Mouse (Mus musculus): ENCODE results near the gene Msrb2.

Gene Msrb2

DNA sequence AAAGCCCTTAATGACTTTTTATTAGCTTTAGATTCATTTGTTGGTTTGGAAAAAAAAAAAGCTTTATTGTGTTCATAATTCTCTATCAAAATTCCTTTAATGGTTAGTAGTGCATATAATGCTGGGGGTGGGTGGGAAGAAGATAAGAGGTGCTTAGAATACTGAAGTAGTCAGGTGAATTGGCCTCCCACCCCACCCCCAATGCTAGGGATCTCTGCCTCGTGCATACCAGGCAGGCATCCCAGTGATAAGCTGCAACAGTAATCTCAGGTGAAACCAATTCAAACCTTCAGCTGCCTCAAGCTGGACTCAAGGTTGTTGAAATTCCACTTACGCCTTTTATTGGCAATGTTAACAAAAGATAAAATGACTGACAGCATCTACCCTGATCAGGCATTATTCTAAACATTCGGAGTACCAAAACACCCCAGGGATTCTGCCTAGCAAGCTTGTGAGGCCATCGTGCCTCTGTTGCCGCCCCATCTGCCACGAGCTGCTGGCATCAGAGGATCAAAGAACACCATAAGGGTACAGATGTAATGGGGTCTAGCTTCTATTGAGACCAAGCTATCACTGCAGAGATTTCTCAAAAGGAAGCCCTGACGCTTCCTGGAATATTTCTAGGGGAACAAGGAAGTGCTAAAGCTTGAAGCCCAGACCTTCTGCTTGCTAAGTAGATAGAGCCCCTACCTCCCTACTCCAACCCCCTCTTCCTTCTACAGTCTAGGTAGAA, 19.3 kb downstream of the Msrb2 start:
- DNase-seq, result no peak

DNA sequence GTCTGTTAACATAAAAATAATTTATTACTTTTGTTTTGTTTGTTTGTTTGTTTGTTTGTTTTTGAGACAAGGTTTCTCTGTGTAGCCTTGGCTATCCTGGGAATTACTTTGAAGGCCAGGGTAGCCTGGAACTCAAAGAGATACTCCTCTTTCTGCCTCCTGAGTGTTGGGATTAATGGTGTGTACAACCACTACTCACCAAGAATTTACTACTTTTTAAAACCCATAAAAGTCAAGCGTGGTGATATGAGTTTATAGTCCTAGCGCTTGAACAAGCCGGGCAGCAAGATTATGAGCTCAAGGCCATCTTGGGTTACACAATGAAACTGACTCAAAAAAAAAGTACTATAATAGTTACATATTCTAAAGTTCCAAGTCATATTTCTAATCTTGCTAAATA, 20.4 kb downstream of the Msrb2 start:
- DNase-seq, result no peak

DNA sequence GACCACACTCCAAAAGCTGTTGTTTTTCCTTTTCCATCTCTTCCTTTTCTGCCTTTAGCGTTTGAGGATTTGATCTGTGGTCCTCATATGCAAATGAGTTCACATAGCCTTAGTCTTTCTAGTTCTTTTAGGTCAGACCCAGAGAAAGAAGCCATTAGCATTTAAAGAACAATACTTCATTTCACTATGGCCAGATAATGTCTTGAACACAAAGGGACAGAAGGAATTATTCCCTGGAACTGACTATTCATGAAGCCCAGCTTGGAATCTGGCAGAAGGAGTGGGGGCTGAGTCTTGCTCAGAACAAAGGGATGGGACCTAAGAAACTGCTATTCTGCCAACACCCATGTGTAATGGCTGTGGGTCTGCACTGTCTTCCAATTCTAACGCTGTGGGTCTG, 21.6 kb downstream of the Msrb2 start:
- DNase-seq, result no peak

DNA sequence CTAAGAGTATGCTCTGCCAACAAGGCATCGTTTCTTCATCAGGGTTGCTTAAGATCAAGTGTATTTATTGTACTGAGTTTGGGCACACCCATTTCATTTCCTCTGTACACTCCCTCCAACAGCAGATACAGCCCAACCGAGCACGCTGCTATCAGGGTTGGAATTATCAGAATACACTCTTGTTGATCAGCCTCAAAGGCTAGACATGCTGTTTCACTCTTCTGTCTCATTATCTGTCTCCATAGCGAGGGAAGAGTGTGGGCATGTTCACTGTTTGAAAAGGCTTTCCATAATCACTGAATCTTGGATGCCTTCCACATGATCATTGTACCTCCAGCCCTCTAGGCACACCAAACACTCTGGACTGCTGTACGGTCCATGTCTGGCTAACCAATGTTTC, 34.2 kb downstream of the Msrb2 start:
- DNase-seq, result no peak

DNA sequence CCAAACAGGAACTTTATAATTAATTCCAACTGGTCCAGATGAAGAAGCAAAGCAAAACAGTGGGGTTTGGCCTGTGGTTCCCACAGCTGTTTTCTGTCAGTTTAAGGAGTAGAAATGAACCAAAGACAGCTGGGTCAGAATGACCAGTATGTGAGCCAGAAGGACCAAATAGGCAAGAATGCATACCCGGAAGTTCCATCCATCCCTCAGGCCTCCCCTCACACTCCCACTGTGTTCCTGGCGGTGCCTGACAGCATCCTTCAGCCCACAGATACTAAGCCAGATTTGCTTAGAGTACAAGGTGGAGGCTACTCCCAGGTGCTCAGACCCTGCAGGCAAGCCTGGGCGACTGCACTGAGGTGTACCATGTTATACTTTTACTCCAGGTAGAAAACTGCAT, 35.3 kb downstream of the Msrb2 start:
- no peak for DNase-seq

DNA sequence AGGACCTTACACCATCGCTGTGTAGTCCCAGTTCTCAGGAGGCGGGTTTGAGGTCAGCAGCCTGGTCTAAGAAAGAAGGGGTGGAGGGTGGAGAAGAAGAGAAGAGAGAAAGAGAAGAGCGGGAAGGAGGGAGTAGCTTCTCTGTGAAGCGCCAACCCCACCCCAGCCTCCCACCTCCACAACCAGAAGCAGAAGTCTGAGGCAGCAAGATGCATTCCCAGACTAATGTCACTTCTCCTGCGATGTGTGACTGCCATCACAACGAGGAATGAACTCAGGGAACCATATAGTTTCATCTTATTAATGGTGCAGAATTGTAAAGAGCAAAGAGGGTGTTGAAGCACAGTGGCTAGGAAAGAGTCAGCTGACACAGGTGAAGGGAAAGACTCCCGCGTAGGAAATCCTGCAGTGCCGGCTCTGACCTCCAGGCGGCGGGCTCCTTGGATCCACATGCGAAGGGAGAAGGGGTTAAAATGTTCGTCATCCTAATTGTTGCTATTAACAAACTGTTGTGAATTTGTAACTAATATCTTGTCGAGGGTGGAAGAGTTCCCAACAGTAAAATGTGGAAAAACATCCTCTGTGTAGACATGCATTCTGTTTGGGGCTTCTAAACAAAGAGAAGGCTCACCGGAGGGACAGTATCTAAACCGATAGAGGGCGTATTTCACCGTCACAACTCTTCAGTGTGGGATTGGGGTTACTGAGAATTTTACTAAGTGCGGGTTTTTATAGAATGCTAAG, 43.2 kb downstream of the Msrb2 start:
- DNase-seq, result peak; percentile 72

DNA sequence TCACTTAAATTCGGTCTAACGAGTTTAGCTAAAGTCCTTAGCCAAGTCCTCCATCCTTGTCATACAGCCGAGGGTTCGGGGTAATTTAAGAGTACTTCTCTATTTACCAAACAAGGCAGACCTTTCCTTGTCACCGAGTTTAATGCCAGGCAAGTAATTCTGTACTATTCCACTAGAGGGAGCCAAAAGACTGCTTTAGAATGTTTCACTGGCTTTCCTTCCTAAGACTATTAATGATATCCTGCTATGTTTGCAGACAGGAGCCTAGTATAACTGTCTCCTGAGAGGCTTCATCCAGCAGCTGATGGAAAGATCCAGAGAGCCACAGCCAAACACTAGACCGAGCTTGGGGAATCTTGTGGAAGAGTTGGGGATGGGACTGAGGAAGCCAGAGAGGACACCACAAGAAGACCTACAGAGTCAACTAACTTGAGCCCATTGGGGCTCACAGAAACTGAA, 43.9 kb downstream of the Msrb2 start:
- peak; percentile 19 for DNase-seq

DNA sequence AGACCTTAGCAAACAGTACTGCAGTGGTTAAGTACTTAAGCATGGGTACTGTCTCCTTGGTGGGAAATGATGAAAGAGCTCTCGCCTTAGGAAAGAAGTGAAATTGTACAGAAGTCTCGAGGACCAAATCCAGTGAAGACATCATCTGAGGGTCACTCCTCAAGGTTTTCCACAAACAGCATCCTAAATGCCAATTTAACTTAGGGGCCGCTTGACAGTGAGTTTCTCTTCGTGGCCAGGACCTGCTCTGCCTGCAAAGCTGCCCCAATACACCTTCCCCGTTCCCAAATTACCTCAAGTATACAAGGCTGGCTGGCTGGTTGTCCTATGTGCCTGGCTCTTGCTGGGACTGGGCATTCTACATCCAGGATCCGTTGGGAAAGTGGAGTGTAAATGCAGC, 44.8 kb downstream of the Msrb2 start:
- DNase-seq, result no peak

DNA sequence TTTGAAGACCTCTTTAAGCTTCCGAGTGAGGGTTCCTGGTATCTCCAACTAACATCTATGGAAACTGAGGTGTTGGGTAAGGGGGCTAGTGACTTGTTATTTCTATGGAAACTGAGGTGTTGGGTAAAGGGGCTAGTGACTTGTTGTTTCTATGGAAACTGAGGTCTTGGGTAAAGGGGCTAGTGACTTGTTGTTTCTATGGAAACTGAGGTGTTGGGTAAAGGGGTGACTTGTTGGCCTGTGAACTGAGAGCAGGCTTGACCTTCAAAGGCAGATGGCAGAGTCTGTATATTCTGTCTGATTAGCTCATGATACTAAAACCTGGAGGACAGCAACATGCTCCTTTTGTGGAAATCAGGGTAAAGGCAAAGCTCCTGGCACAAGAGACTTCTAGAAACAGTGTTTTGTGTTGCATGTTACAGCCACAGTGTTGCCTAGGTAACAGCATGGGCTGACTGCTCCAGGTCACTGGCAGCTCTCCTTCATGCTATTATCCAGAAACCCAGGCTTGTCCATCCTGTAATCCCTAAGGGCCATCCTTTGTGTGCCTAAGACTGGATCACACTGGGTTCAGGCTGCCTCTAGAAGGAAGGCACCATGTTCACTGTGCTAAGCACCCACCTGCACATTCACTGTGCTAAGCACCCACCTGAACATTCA, 48.6 kb downstream of the Msrb2 start:
- DNase-seq, result no peak

DNA sequence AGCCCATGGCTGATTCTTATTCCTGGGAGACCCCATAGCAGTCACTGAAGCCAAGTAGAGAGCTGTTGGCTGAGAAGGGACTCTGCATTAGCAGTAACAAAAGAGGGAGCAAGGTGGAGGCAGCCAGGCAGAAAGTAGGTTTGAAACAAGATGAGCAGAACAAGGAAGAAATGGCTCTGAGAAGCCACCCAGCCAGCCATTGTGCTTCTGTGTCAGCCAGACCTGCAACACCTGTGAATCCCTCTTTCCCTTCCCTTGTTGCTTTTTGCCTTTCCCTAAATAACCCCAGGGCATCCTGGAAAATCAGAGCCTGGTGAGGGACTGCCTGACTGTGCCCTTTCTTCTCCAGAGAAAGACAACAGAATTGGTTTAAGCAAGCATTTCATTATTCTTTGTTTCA, 51.0 kb downstream of the Msrb2 start:
- no peak for DNase-seq

DNA sequence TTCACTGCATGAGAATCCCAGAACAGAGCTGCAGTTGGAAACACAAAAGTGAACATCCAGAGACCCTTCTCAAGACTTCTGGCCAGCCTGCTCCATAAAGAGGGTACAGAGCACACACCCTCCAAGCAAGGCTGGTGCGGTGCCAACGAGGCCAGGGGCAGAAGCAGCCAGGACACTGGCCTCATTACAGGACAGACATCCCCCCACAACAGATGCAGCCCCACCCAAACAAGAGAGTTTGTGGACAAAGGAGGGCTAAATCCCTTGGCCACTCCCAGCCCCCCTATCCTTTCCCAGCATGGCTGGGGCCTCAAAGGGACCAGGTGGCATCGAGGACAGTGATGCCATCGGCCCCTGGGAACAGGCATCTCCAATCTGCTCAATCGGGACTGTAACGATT, 51.8 kb downstream of the Msrb2 start:
- DNase-seq, result no peak

DNA sequence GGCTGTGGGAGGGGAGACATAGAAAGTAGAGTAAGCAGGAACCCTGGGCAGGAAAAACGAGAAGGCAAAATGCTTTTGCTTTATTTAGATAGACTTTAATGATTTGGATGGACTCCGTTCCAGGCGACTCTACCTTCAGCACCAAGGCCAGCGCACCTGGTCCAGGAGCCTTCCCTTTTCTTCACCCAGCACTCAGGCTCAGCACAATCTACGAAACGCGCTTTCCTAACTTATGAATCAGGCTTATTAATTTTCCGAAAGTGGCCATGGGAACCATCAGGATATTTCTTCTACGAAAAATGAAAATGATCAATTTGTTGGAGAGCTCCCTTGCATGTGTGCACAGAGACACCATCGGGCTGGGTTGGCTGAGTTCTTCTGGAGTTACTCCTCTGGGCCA, 57.8 kb downstream of the Msrb2 start:
- peak; percentile 36 for DNase-seq

DNA sequence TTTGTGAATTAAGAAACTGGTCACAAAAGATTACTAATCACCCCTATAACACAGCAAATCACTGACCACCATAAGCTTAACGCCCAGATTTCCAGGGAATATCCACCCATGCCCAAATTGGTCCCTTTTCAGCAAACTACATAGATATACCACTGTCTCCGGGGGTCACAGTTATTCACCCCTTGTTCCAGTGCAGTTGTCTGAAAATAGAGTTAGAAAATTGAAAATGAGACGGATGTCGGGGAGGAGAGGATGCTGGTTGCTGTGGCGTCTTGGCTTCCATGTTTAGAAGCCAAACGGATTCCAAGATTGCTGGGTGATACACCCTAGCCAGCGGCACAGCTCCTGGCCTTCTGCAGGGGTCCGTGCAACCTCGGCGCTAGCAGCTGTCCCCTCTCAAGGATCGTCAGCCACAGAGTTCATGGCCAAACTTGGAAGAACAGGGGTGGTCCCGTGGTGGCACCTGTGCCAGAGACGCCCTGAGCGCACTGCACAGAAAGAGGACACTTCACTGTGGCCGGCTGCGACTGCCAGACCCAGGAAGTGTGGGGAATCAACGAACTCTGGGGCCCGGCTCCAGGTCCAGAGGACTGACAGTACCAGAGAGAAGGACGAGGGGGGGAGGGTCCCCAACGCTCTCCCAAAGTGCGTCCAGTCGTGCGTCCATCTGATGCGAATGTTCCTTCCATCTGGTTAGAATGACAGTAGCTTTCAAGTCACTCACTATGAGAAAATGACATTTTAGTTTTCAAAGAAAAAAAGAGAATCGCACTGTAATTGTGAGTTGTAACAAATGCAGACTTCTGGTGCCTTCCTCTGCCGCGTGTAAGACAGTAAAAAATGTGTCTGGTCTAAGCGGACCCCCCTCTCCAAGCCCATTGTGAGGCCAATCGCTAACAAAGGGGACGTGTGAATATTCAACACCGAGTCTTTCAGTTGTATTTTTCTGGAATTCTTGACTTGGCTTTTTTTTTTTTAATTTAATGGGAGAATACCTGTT, 58.8 kb downstream of the Msrb2 start:
- no peak for DNase-seq

DNA sequence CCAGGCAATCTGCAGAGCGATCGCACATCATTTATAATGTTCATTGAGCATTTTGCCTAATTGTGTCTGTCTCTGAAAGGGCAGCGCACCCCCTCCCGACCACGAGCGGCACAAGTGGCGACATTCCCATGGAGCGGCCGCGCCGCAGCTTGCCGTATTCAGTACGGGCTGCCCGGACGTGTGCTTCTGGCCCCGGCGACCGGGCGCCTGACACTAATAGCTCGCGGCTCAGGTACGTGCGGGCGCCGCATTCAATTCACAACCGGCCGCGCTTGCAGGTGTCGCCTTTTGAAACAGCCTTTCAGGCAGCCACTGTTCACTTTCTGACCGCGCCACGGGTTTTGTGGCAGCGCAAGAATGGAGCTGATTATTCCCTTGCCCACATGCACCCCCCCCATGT, 59.5 kb downstream of the Msrb2 start:
- no peak for DNase-seq

DNA sequence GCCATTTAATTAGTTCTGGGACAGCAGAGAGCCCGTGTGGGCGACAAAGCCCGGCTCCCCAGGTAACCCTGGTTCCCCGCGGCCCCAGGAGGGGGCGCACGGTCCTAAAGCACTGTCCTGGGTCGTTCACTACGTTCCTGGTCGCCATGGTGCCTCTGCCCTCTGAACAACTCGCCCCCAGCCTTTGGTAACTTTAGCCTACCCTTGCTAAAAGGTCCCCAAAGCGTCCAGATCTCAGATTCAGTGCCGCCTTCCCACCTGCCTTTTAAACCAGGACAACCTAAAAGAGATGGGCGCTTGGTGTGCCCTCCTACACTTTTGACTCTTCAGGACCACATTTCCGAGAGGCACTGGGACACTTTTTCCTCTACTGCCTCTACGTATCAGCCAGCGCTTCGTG, 59.9 kb downstream of the Msrb2 start:
- DNase-seq, result no peak

DNA sequence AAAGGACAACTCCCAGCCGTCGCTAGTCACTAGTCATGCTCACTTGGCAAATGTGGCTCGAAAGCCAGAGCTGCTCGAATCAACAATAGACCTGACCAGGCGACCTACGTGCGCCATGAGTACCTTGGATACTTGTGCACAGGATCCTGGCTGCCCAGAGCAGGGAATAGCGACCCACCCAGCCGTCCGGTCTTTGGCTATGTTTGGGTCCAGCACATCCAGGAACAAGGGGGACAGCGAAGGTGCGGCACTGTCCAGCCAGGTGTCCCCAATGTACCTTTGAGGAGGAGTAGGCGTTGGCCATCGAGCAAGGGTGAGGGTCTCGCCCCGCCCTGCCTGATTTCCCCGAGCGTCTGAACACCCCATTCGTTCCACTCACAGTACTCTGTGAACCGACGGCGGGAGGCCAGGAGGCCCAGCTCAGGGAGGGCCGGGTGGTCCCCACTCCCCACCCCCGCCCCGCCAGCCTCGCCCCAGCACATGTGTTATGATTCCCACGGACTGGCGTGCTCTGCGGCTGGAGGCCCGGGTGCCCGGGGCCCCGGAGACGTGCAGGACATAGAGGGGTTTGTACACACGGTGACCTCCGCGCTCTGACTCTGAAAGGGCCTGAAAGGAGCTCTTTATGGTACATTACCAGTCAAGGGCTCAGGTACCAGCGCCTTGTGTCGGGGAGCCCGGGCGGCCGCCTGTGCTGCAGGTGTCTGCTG, 60.5 kb downstream of the Msrb2 start:
- DNase-seq, result no peak

DNA sequence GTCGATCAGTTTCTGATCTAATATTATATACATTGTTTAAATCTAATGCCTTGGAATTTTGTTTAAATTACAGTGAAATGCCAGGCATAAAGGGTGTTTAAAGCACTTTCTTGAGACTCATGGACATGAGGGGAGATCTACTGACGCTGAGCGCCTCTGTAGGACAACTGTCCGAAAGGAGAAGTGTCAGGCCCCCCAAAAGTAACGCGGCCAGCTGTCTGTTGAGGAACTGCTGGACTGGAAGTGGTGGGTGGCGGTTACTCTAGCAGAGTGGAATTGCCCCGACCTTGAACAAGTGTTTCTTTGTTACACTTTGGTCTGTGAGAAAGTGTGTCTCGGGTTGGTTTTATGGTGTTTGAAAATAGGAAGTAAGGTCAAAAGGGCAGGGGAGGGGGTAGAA, 73.1 kb downstream of the Msrb2 start:
- no peak for DNase-seq

All from kidney, adult 18-20 months (tissue).